Mouse (Mus musculus) myocyte (in vitro differentiated cells): Measurements from ENCODE around the gene Arhgap8.

Source experiments
- MAX ChIP-seq: IDR thresholded peaks from one replicate; pipeline ENCODE4 v1.6.1; 2011; ENCODE audit warnings: low read depth, mild to moderate bottlenecking, control low read depth
- MYOD1 ChIP-seq, 3 experiments: IDR thresholded peaks; one replicate each; pipeline ENCODE4 v1.6.1; 2011; ENCODE audit warnings: control low read depth in 2 of 3, low read depth in 2 of 3, mild to moderate bottlenecking in 2 of 3, moderate library complexity in 1 of 3; ENCODE audit not compliant: insufficient read length in 2 of 3, control insufficient read depth in 1 of 3
- POLR2A ChIP-seq: IDR thresholded peaks from one replicate; pipeline ENCODE4 v1.6.1; 2011; ENCODE audit warnings: low read depth, mild to moderate bottlenecking, control low read depth, moderate library complexity; ENCODE audit not compliant: insufficient read length

DNA sequence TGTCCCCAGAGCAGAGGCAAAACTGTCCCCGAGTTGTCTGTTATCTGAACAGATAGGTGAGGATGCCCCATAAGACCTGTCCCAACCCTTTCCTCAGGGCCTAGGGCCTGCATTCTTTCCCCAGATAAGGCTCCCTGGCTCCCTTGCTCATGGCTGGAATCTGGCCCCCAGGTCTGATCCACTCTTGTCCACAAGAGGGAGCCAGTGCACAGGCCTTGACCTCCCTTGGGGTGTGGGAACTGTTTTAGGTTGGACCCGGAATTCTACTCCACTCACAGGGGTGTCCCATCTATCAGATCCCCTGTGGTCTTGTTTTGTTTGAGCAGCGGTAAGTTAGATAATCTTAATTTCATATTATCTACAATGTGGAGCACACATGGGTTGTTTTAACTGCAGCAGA lies 35.1 kb downstream of the Arhgap8 start:
- TF ChIP-seq POLR2A (no peak), MYOD1 (IDR thresholded peaks at IDR 0.05; ENCODE audit: control insufficient read depth in 1 of 3, insufficient read length in 2 of 3, low read depth in 2 of 3) (no peak), MAX (no peak)
